Mouse (Mus musculus): ENCODE data around the gene Adam22. TPM values are rescaled to one million over a fixed set of nuclear protein-coding genes. Genes with fewer than 3 reads are reported as not detected.
"Not testable (repeated sequence)": the region's sequence is repeated elsewhere in the genome, so short reads cannot be mapped to it uniquely, and the experiment has no call there.

Adam22 gene
- polyA plus RNA-seq, 1 experiment from 2014 or later: 16.3 TPM

DNA sequence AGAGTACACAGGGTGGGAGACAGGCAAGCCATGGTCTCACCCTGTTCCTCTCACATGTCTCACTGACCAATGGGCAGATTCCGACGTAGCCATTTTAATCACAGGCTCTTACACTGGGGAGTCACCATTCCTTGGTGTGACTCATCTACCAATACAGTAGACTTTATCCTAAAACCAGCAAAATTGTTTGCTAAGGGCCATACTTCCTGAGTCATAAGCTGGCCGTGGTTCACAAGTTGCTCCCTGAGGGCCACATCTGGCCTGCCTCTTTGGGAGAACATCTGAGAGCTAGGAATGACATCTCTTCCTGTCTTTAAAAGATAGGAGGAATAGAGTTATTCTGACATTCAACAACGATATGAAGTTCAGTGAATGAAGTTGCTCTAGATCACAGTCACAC lies 314.1 kb downstream of the Adam22 start:
- WGBS: 93% methylated on average over 4 of the region's 4 CpGs
- Histone ChIP-seq H3K4me1 (replicated peaks; ENCODE audit: control insufficient read depth, insufficient read depth, low read length) (peaks cover 3% of the 10 kb centered on the region; the same call in 1 of the 2 replicates), H3K27me3 (ENCODE audit: control insufficient read depth, insufficient read depth, low read length) (no peaks in the 10 kb centered on the region), H3K9me3 (ENCODE audit: control insufficient read depth, low read length) (no peaks in the 10 kb centered on the region), H3K36me3 (ENCODE audit: control insufficient read depth, insufficient read depth, low read length) (no peaks in the 10 kb centered on the region), H3K4me2 (ENCODE audit: low read depth, low read length, severe bottlenecking) (no peak overlapping the region), H3K9ac (ENCODE audit: low read length) (no peak overlapping the region), H3K4me3 (ENCODE audit: low read depth, low read length) (no peak overlapping the region), H3K27ac (ENCODE audit: low read depth, low read length) (no peak overlapping the region)
- DNase-seq (ENCODE audit: low spot score) (no peak), ATAC-seq (replicated peaks; ENCODE audit: low FRiP score) (no peak)

DNA sequence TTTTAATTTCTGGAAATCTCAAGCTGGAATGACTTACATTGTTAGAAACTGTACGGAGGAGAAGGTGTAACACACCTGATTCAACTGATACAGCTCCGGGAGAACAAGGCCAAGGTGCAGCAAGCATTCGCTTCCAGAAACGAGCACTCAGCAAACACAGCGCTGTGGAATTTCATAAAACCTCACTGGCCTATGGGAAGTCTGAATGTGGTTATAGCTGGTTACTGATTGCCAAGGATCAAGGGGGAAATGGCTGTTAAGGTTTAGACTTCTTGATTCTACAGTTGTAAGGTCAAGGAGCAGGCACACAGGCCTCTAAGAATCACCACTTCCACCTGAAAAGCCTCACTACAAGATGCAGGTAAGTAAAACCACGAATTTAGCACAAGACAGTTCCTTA lies 322.1 kb downstream of the Adam22 start, which contains the start of gene Sri:
TSS of gene Sri (plus strand) at position 224 of the 400 bp plus-strand sequence.
- no peaks in the 10 kb centered on the region for H3K9me3 ChIP-seq (ENCODE audit: control insufficient read depth, low read length)
- no peaks in the 10 kb centered on the region for H3K36me3 ChIP-seq (ENCODE audit: control insufficient read depth, insufficient read depth, low read length)
- H3K4me1 ChIP-seq (replicated peaks; ENCODE audit: control insufficient read depth, insufficient read depth, low read length): no peaks in the 10 kb centered on the region
- H3K4me3 ChIP-seq (ENCODE audit: low read depth, low read length): no peak within 1 kb of the TSS
- ATAC-seq (replicated peaks; ENCODE audit: low FRiP score): no peak
- H3K27me3 ChIP-seq (ENCODE audit: control insufficient read depth, insufficient read depth, low read length): no peaks in the 10 kb centered on the region
- H3K27ac ChIP-seq (ENCODE audit: low read depth, low read length): no peak within 1 kb of the TSS
- H3K9ac ChIP-seq (ENCODE audit: low read length): no peak within 1 kb of the TSS
- no peak for DNase-seq (ENCODE audit: low spot score)
- WGBS: 90% methylated on average over 6 of the region's 6 CpGs
- no peak within 1 kb of the TSS for H3K4me2 ChIP-seq (ENCODE audit: low read depth, low read length, severe bottlenecking)

DNA sequence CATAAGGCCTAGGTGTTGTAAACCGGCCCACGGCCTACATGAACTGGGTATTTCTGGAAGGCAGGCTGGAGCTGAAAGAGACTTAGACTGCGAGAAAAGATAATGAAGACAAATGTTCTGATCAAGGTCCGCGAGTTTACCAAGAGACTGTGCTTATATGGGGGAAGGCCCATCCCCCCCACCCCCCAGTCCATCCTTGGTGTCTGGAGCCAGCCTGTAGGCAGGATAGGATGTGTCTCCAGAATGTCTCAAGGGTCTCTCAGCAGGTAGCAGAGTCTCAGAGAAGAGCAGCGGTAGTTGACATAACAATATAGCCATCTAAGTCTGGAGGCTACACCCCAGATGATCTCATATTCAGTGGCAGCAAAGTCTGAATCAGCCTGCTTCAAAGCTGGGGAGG lies 333.4 kb downstream of the Adam22 start:
- DNase-seq (ENCODE audit: low spot score); H3K27ac ChIP-seq (ENCODE audit: low read depth, low read length); H3K9ac ChIP-seq (ENCODE audit: low read length); ATAC-seq (replicated peaks; ENCODE audit: low FRiP score); H3K9me3 ChIP-seq (ENCODE audit: control insufficient read depth, low read length); H3K36me3 ChIP-seq (ENCODE audit: control insufficient read depth, insufficient read depth, low read length); H3K27me3 ChIP-seq (ENCODE audit: control insufficient read depth, insufficient read depth, low read length); H3K4me3 ChIP-seq (ENCODE audit: low read depth, low read length); H3K4me1 ChIP-seq (replicated peaks; ENCODE audit: control insufficient read depth, insufficient read depth, low read length); H3K4me2 ChIP-seq (ENCODE audit: low read depth, low read length, severe bottlenecking): not testable (repeated sequence)
- 90% methylated on average over 6 of the region's 6 CpGs for WGBS

Small RNA genes within 50 kb of the gene (microRNA-seq; reads per million reads assigned to microRNA genes)
- not detected for gene Gm24196 (ENCODE audit: insufficient number of aligned reads)

Other genes with a start within 250 kb of the Adam22 start
- 85.6 and 92.6 TPM in 2 replicates for gene Dbf4, start 54.6 kb upstream of the Adam22 start, polyA plus RNA-seq (2014; fragmentation: Nextera tagmentation; extraction: Ambion mirVana)
- 10.8 and 11.9 TPM in 2 replicates for gene Slc25a40, start 54.7 kb upstream of the Adam22 start, polyA plus RNA-seq (2014; fragmentation: Nextera tagmentation; extraction: Ambion mirVana)

All from forebrain, embryonic 11.5 days (tissue).